Comparison of ENCODE assay signal across 8 mouse cellular contexts in genomic region chr6:23132573-23133181, GRCm38 (mm10). TPM values are rescaled to one million over a fixed set of nuclear protein-coding genes. Genes with fewer than 3 reads are reported as not detected.
DNase-seq lines count a peak whose midpoint lies in the region; ATAC-seq lines count a peak whose summit lies in the region.

Aass (minus strand) TSS chr6:23132986.

- H3K36me3 ChIP-seq in forebrain, embryonic 11.5 days (ENCODE audit: control insufficient read depth, insufficient read depth, low read length), result no peaks in the 10 kb centered on the region
- H3K36me3 ChIP-seq in lung, embryonic 15.5 days, result no peaks in the 10 kb centered on the region

- peak within 1 kb of the TSS; percentile 79 for H3K4me2 ChIP-seq in forebrain, embryonic 11.5 days (ENCODE audit: low read depth, low read length, severe bottlenecking)
- H3K4me2 ChIP-seq in lung, embryonic 15.5 days, result peak within 1 kb of the TSS; percentile 67

- peak; percentile 82 for ATAC-seq in frontal cortex, adult (ENCODE audit: low TSS enrichment)
- peak; percentile 91 for ATAC-seq in forebrain, embryonic 11.5 days (replicated peaks; ENCODE audit: low FRiP score)
- peak; percentile 69; the same call in 1 of the 2 replicates for ATAC-seq in lung, embryonic 15.5 days (ENCODE audit: borderline replicate concordance, extremely low read depth, low FRiP score, low TSS enrichment)

- peak within 1 kb of the TSS; percentile 48 for H3K4me3 ChIP-seq in forebrain, embryonic 11.5 days (ENCODE audit: low read depth, low read length)
- peak within 1 kb of the TSS; percentile 44 for H3K4me3 ChIP-seq in lung, embryonic 15.5 days

- H3K27me3 ChIP-seq in forebrain, embryonic 11.5 days (ENCODE audit: control insufficient read depth, insufficient read depth, low read length), result peaks cover 2% of the 10 kb centered on the region; the same call in 1 of the 2 replicates
- no peaks in the 10 kb centered on the region for H3K27me3 ChIP-seq in lung, embryonic 15.5 days

- peak within 1 kb of the TSS; percentile 54 for H3K9ac ChIP-seq in forebrain, embryonic 11.5 days (ENCODE audit: low read length)
- H3K9ac ChIP-seq in lung, embryonic 15.5 days, result peak within 1 kb of the TSS; percentile 7; the same call in 1 of the 2 replicates

- H3K4me1 ChIP-seq in forebrain, embryonic 11.5 days (replicated peaks; ENCODE audit: control insufficient read depth, insufficient read depth, low read length), result no peaks in the 10 kb centered on the region; the same call in 1 of the 2 replicates
- no peaks in the 10 kb centered on the region for H3K4me1 ChIP-seq in lung, embryonic 15.5 days

- DNase-seq in frontal cortex, postnatal 14 days (ENCODE audit: low spot score in 2 of 2), result no peak
- peak; percentile 68 for DNase-seq in forebrain, embryonic 11.5 days (ENCODE audit: low spot score)
- DNase-seq in heart, postnatal 36 days, result peak; percentile 6 to 13
- peak; percentile 76 to 88 for DNase-seq in kidney, postnatal 36 days
- peak; percentile 22 to 30 for DNase-seq in right cerebral cortex, postnatal 10 days (ENCODE audit: low spot score in 2 of 2)
- no peak for DNase-seq in cerebellum, adult 11 months

- H3K9me3 ChIP-seq in forebrain, embryonic 11.5 days (ENCODE audit: control insufficient read depth, low read length), result no peaks in the 10 kb centered on the region
- no peaks in the 10 kb centered on the region for H3K9me3 ChIP-seq in lung, embryonic 15.5 days

- intact Hi-C loops in heart, postnatal 36 days (cut with DNase I), result no loop called here

- no peak within 1 kb of the TSS for H3K27ac ChIP-seq in forebrain, embryonic 11.5 days (ENCODE audit: low read depth, low read length)
- no peak within 1 kb of the TSS for H3K27ac ChIP-seq in lung, embryonic 15.5 days

- WGBS in forebrain, embryonic 11.5 days, result under 1% methylated on average over 20 of the region's 20 CpGs
- 1% methylated on average over 20 of the region's 20 CpGs for WGBS in lung, embryonic 15.5 days

RNA-seq across cellular contexts. Expression of gene Aass, which starts in this region (rescaled TPM):
- 2.9 and 3.2 TPM in 2 replicates for polyA plus RNA-seq in forebrain, embryonic 11.5 days (2014; fragmentation: Nextera tagmentation; extraction: Ambion mirVana)
- total RNA-seq in heart, postnatal 36 days (2021), result under 1 TPM; 0.16 to 0.25 TPM
- 3.2 and 4.3 TPM in 2 replicates for polyA plus RNA-seq in lung, embryonic 15.5 days (2015; fragmentation: Nextera tagmentation; extraction: Ambion mirVana)

Comparison
In these comparisons a context has a peak if more than half of its experiments do, and no peak if none do; other contexts are left out.
1. Peak in DNase-seq in heart, postnatal 36 days; RNA of the gene not detected or under 1 TPM.
2. DNase-seq: peak in forebrain, embryonic 11.5 days (single experiment), kidney, postnatal 36 days (2 of 2) and right cerebral cortex, postnatal 10 days (2 of 2); none in frontal cortex, postnatal 14 days (0 of 2) and cerebellum, adult 11 months (single experiment).
3. Peak in every context shown above with its lines, with median percentiles within 50 percentile points of each other: ATAC-seq.